Mouse (Mus musculus) Patski (cell line): ENCODE data around the gene Glrx3. TPM values are rescaled to one million over a fixed set of nuclear protein-coding genes. Genes with fewer than 3 reads are reported as not detected.

Experiments used
- ATAC-seq: fragments of 100-300 bp; one replicate; pipeline ENCODE4 v1.8.0; 2021
- CTCF ChIA-PET: fragments of 350-600 bp; sonication (Branson Sonifier 250); formaldehyde crosslinking; loops from one replicate; lab custom pipeline; 2022; ENCODE audit warnings: inconsistent platforms; lab: Charles Lee
- POLR2A ChIA-PET: fragments of 350-600 bp; sonication (Branson Sonifier 250); formaldehyde crosslinking; loops from one replicate; lab custom pipeline; 2022; ENCODE audit warnings: antibody characterized with exemption, inconsistent platforms; lab: Charles Lee
- DNase-seq: peaks from one replicate; pipeline ENCODE4 v3.0.0-alpha.2; 2011; ENCODE audit warnings: low read depth, low spot score
- H3K27me3 ChIP-seq: fragments of 371-371 bp; one replicate; pipeline ENCODE4 v1.5.1; 2021
- CTCF ChIP-seq: fragments of 100-300 bp; IDR thresholded peaks from one replicate; pipeline ENCODE4 v1.5.1; 2021
- in situ Hi-C: fragments of 300-500 bp; cut with MboI; formaldehyde crosslinking; loops from 3 replicates; pipeline ENCODE4 v1.11.1; 2018; ENCODE audit warnings: low pct_unique_long_range_greater_than_20kb, mixed read lengths
- polyA plus RNA-seq: library from polyadenylated mRNA; unstranded; gene quantifications from one replicate; pipeline ENCODE4 v1.2.3, GENCODE M21; 2021

The Glrx3 gene
- polyA plus RNA-seq, 1 experiment from 2014 or later: 133 TPM

- CTCF ChIA-PET: interaction anchor here (2.3 kb wide), 1 partner anchor 12 kb away, joined by 7 read pairs; no protein-coding TSS in a partner anchor
- TF ChIP-seq CTCF: peak; percentile 45
- in situ Hi-C loops: loop anchor here (10.0 kb wide), 1 partner anchor 613 kb away; no protein-coding TSS in a partner anchor
- POLR2A ChIA-PET: interaction anchor here (0.6 kb wide), 1 partner anchor 37 kb away, joined by 3 read pairs; no protein-coding TSS in a partner anchor
- H3K27me3 ChIP-seq: no peaks in the 10 kb centered on the region
- no peak for ATAC-seq
- no peak for DNase-seq
These were observed 34.2 kb downstream of the Glrx3 start for GRCm38 (mm10) chr7:137471431-137472120.

- no peak for ATAC-seq
- no peak for TF ChIP-seq CTCF
- no peak for DNase-seq
- no peaks in the 10 kb centered on the region for H3K27me3 ChIP-seq
- CTCF ChIA-PET: interaction anchor here (2.3 kb wide), 1 partner anchor 12 kb away, joined by 7 read pairs; no protein-coding TSS in a partner anchor
- POLR2A ChIA-PET: interaction anchor here (0.6 kb wide), 1 partner anchor 37 kb away, joined by 3 read pairs; no protein-coding TSS in a partner anchor
- in situ Hi-C loops: loop anchor here (10.0 kb wide), 1 partner anchor 613 kb away; no protein-coding TSS in a partner anchor
These were observed 34.7 kb downstream of the Glrx3 start for GRCm38 (mm10) chr7:137472149-137472548.

GRCm38 (mm10) chr7:137477950-137478620 lies 40.7 kb downstream of the Glrx3 start:
- TF ChIP-seq CTCF: peak; percentile 100
- POLR2A ChIA-PET: no interaction called here
- peak; percentile 97 for ATAC-seq
- CTCF ChIA-PET: interaction anchor here (0.7 to 2.9 kb wide), 33 partner anchors 10 to 1446 kb away, joined by 3 to 16 read pairs (median 4); no protein-coding TSS in a partner anchor
- in situ Hi-C loops: loop anchor here (5.0 to 10.0 kb wide), 4 partner anchors 607 to 1444 kb away; no protein-coding TSS in a partner anchor
- peak; percentile 37 for DNase-seq
- no peaks in the 10 kb centered on the region for H3K27me3 ChIP-seq

GRCm38 (mm10) chr7:137478621-137478982 lies 41.2 kb downstream of the Glrx3 start:
- ChIA-PET CTCF (interaction anchor here (0.7 to 2.9 kb wide), 25 partner anchors 10 to 1445 kb away, joined by 3 to 16 read pairs (median 4); no protein-coding TSS in a partner anchor), POLR2A (no interaction called here)
- DNase-seq (no peak), ATAC-seq (no peak)
- no peaks in the 10 kb centered on the region for H3K27me3 ChIP-seq
- no peak for TF ChIP-seq CTCF
- in situ Hi-C loops: loop anchor here (5.0 to 10.0 kb wide), 4 partner anchors 606 to 1444 kb away; no protein-coding TSS in a partner anchor

GRCm38 (mm10) chr7:137480839-137481238 lies 43.4 kb downstream of the Glrx3 start:
- ChIA-PET CTCF (interaction anchor here (1.4 kb wide), 1 partner anchor 1348 kb away, joined by 3 read pairs; no protein-coding TSS in a partner anchor), POLR2A (no interaction called here)
- in situ Hi-C loops: loop anchor here (10.0 kb wide), 1 partner anchor 304 kb away; no protein-coding TSS in a partner anchor
- H3K27me3 ChIP-seq: no peaks in the 10 kb centered on the region
- DNase-seq (no peak), ATAC-seq (no peak)
- no peak for TF ChIP-seq CTCF

GRCm38 (mm10) chr7:137483987-137484386 lies 46.6 kb downstream of the Glrx3 start:
- no peaks in the 10 kb centered on the region for H3K27me3 ChIP-seq
- in situ Hi-C loops: loop anchor here (10.0 kb wide), 1 partner anchor 301 kb away; no protein-coding TSS in a partner anchor
- no peak for DNase-seq
- TF ChIP-seq CTCF: no peak
- CTCF ChIA-PET: no interaction called here
- no peak for ATAC-seq
- POLR2A ChIA-PET: no interaction called here

GRCm38 (mm10) chr7:137488391-137488790 lies 51.0 kb downstream of the Glrx3 start:
- no peak for TF ChIP-seq CTCF
- ChIA-PET CTCF (interaction anchor here (0.9 kb wide), 1 partner anchor 56 kb away, joined by 3 read pairs; no protein-coding TSS in a partner anchor), POLR2A (no interaction called here)
- in situ Hi-C loops: loop anchor here (10.0 kb wide), 1 partner anchor 296 kb away; no protein-coding TSS in a partner anchor
- no peaks in the 10 kb centered on the region for H3K27me3 ChIP-seq
- DNase-seq (no peak), ATAC-seq (no peak)

GRCm38 (mm10) chr7:137490711-137491110 lies 53.3 kb downstream of the Glrx3 start:
- ATAC-seq (no peak), DNase-seq (no peak)
- POLR2A ChIA-PET: no interaction called here
- TF ChIP-seq CTCF: no peak
- in situ Hi-C loops: no loop called here
- no peaks in the 10 kb centered on the region for H3K27me3 ChIP-seq
- CTCF ChIA-PET: no interaction called here

- DNase-seq (no peak), ATAC-seq (no peak)
- in situ Hi-C loops: no loop called here
- POLR2A ChIA-PET: no interaction called here
- CTCF ChIA-PET: interaction anchor here (1.7 kb wide), 1 partner anchor 15 kb away, joined by 7 read pairs; no protein-coding TSS in a partner anchor
- TF ChIP-seq CTCF: no peak
- H3K27me3 ChIP-seq: no peaks in the 10 kb centered on the region
These were observed 55.0 kb downstream of the Glrx3 start for GRCm38 (mm10) chr7:137492307-137492973.

- no peaks in the 10 kb centered on the region for H3K27me3 ChIP-seq
- no peak for TF ChIP-seq CTCF
- ATAC-seq: no peak
- CTCF ChIA-PET: no interaction called here
- POLR2A ChIA-PET: no interaction called here
- no peak for DNase-seq
- in situ Hi-C loops: no loop called here
These were observed 61.3 kb downstream of the Glrx3 start for GRCm38 (mm10) chr7:137498736-137499135.
